Mouse (Mus musculus) MEL (cell line): ENCODE data around the gene Arl4d.

ENCODE experiments used
- CTCF ChIP-seq, 3 experiments: IDR thresholded peaks in 2 of 3; conservative IDR thresholded peaks in 1 of 3; 2 replicates each; pipeline ENCODE4 v1.5.1; 2011 to 2012; ENCODE audit warnings: low read length in 3 of 3, low read depth in 2 of 3, mild to moderate bottlenecking in 2 of 3, improper control_type of control experiment in 1 of 3, inconsistent platforms in 1 of 3, mixed read lengths in 1 of 3, moderate library complexity in 1 of 3; ENCODE audit not compliant: control insufficient read depth in 1 of 3, insufficient read depth in 1 of 3, poor library complexity in 1 of 3, severe bottlenecking in 1 of 3
- ELF1 ChIP-seq: IDR thresholded peaks from 2 replicates; pipeline ENCODE4 v1.6.1; 2014; ENCODE audit warnings: low read depth, mild to moderate bottlenecking, inconsistent platforms, low read length, improper control_type of control experiment, moderate library complexity
- EP300 ChIP-seq, 2 experiments: IDR thresholded peaks; 2 replicates each; pipeline ENCODE4 v1.6.1; 2011; ENCODE audit warnings: improper control_type of control experiment in 2 of 2, low read length in 2 of 2, low read depth in 1 of 2, mild to moderate bottlenecking in 1 of 2
- MYC ChIP-seq: IDR thresholded peaks from 2 replicates; pipeline ENCODE4 v1.6.1; 2011; ENCODE audit warnings: low read depth, mild to moderate bottlenecking, low read length, improper control_type of control experiment, moderate library complexity
- POLR2A ChIP-seq, 2 experiments: IDR thresholded peaks; 2 replicates each; pipeline ENCODE4 v1.6.1; 2011 to 2012; ENCODE audit warnings: low read length in 2 of 2, mild to moderate bottlenecking in 2 of 2, control low read depth in 1 of 2, improper control_type of control experiment in 1 of 2, low read depth in 1 of 2, moderate library complexity in 1 of 2; ENCODE audit not compliant: control insufficient read depth in 1 of 2, insufficient read depth in 1 of 2, poor library complexity in 1 of 2
- TAL1 ChIP-seq: IDR thresholded peaks from 2 replicates; pipeline ENCODE4 v1.6.1; 2012; ENCODE audit warnings: mild to moderate bottlenecking, inconsistent platforms, low read length, moderate library complexity, mixed read lengths
- TCF12 ChIP-seq: IDR thresholded peaks from 2 replicates; pipeline ENCODE4 v1.6.1; 2014; ENCODE audit warnings: low read depth, mild to moderate bottlenecking, inconsistent platforms, low read length, improper control_type of control experiment, moderate library complexity
- USF1 ChIP-seq: IDR thresholded peaks from 2 replicates; pipeline ENCODE4 v1.6.1; 2014; ENCODE audit warnings: low read depth, mild to moderate bottlenecking, inconsistent platforms, low read length, improper control_type of control experiment, moderate library complexity

GRCm38 (mm10) chr11:101699991-101700390, 34.6 kb downstream of the Arl4d start:
- TF ChIP-seq TCF12 = no peak
- TF ChIP-seq POLR2A (IDR thresholded peaks at IDR 0.05; ENCODE audit: control insufficient read depth in 1 of 2, insufficient read depth in 1 of 2, low read depth in 1 of 2, low read length in 2 of 2, poor library complexity in 1 of 2) = no peak
- TF ChIP-seq ELF1 = no peak
- no peak for TF ChIP-seq TAL1
- TF ChIP-seq EP300 (IDR thresholded peaks at IDR 0.05; ENCODE audit: low read depth in 1 of 2, low read length in 2 of 2) = no peak
- TF ChIP-seq USF1 = no peak
- TF ChIP-seq MYC = no peak
- no peak for TF ChIP-seq CTCF (IDR thresholded peaks at IDR 0.05 in 2 of 3, conservative IDR thresholded peaks at IDR 0.05 in 1 of 3; ENCODE audit: control insufficient read depth in 1 of 3, insufficient read depth in 1 of 3, low read depth in 2 of 3, low read length in 3 of 3, poor library complexity in 1 of 3, severe bottlenecking in 1 of 3)
